Mouse (Mus musculus): ENCODE measurements around the gene Napsa. TPM values are rescaled to one million over a fixed set of nuclear protein-coding genes. Genes with fewer than 3 reads are reported as not detected.

The Napsa gene
- polyA plus RNA-seq, 1 experiment from 2014 or later, result 0.53 TPM

DNA sequence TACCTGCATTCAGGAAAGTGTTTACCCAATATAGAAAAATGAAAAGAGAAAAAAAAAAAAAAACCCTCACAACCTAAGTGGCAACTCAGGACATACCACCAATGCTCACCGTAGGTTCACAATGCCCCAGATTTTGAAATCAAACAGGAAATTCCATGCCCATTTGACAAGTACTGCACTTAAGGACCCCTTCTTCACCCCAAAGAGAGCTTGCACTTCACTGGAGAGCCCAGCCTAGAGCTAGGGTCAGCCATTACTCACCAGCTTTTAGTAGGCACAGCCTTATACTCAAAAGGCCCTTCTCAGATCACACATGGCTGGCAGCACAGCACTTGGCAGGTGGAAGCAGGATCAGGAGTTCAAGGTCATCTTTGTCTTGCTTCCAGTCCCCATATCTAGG is 11.0 kb downstream of the Napsa start:
- no peak overlapping the region for H3K4me2 ChIP-seq
- no peak overlapping the region for H3K9ac ChIP-seq
- 94% methylated on average over 1 of the region's 1 CpGs for WGBS
- H3K27me3 ChIP-seq, result peaks cover 15% of the 10 kb centered on the region
- no peak overlapping the region for H3K27ac ChIP-seq
- peaks cover 3% of the 10 kb centered on the region; the same call in 1 of the 2 replicates for H3K9me3 ChIP-seq (replicated peaks)
- no peak overlapping the region for H3K4me3 ChIP-seq
- H3K4me1 ChIP-seq, result peaks cover 11% of the 10 kb centered on the region
- H3K36me3 ChIP-seq (ENCODE audit: poor library complexity, severe bottlenecking), result no peaks in the 10 kb centered on the region
- ATAC-seq, result no peak

DNA sequence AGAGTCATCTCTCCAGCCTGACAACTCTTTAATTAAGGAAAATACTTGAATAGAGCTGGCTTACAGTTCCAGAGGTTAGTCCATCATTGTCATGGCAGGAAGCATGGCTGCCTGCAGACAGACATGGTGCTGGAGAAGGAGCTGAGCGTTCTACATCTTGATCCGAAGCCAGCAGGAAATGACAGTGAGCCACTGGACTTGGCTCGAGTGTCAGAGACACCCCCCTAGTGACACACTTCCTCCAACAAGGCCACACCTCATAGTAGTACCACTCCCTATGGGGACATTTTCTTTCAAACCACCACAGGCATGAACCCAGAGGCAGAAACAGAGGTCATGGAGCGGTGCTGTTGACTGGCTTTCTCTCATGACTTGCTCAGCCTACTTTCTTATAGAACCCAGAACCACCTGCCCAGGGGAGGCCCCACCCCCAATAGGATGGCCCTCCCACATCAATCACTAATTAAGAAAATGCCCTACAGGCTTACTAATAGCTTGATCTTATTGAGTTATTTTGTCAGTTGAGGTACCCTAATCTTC is 12.2 kb downstream of the Napsa start:
- Histone ChIP-seq H3K4me3 (no peak overlapping the region), H3K36me3 (ENCODE audit: poor library complexity, severe bottlenecking) (no peaks in the 10 kb centered on the region), H3K4me2 (no peak overlapping the region), H3K4me1 (peaks cover 23% of the 10 kb centered on the region), H3K27ac (no peak overlapping the region), H3K9me3 (replicated peaks) (no peaks in the 10 kb centered on the region), H3K9ac (no peak overlapping the region), H3K27me3 (peaks cover 23% of the 10 kb centered on the region)
- no peak for ATAC-seq
- WGBS, result 84% methylated on average over 4 of the region's 4 CpGs

DNA sequence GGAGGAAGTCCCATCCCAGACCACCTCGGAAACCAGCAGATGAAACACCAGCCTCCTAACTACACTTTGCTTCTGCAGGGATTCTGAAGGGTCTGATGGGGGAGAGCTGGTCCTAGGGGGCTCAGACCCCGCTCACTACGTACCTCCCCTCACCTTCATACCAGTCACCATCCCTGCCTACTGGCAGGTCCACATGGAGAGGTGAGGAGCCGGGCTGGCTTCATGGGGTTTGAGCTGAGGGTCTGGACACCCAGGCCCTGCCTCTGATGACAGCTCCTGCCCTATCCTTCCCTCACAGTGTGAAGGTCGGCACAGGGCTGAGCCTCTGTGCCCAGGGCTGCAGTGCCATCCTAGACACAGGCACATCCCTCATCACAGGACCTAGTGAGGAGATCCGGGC is 12.7 kb downstream of the Napsa start:
- no peak overlapping the region for H3K4me3 ChIP-seq
- H3K4me2 ChIP-seq, result no peak overlapping the region
- no peaks in the 10 kb centered on the region for H3K9me3 ChIP-seq (replicated peaks)
- ATAC-seq, result no peak
- no peaks in the 10 kb centered on the region for H3K36me3 ChIP-seq (ENCODE audit: poor library complexity, severe bottlenecking)
- H3K9ac ChIP-seq, result no peak overlapping the region
- peaks cover 29% of the 10 kb centered on the region for H3K4me1 ChIP-seq
- H3K27me3 ChIP-seq, result peaks cover 29% of the 10 kb centered on the region
- WGBS, result 93% methylated on average over 6 of the region's 6 CpGs
- no peak overlapping the region for H3K27ac ChIP-seq

DNA sequence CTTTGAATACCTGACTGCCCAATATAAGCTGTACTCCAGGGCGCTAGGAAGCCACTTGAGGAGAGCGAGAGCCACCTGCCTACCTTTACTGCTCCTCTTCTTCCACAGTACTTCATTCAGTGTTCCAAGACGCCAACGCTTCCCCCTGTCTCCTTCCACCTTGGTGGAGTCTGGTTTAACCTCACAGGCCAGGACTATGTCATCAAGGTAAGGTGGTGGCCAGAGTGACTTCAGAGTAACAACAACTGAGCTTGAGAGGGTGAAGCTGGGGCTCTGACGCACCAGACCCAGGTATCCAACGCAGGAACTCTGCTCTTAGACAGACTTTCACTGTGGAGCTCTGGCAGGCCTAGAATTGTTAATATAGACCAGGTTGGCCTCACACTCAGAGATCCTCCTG is 13.4 kb downstream of the Napsa start:
- ATAC-seq, result no peak
- no peak overlapping the region for H3K27ac ChIP-seq
- peaks cover 34% of the 10 kb centered on the region for H3K4me1 ChIP-seq
- H3K4me3 ChIP-seq, result no peak overlapping the region
- H3K4me2 ChIP-seq, result no peak overlapping the region
- H3K27me3 ChIP-seq, result peaks cover 31% of the 10 kb centered on the region
- 91% methylated on average over 6 of the region's 6 CpGs for WGBS
- H3K9ac ChIP-seq, result no peak overlapping the region
- no peaks in the 10 kb centered on the region for H3K36me3 ChIP-seq (ENCODE audit: poor library complexity, severe bottlenecking)
- no peaks in the 10 kb centered on the region for H3K9me3 ChIP-seq (replicated peaks)

DNA sequence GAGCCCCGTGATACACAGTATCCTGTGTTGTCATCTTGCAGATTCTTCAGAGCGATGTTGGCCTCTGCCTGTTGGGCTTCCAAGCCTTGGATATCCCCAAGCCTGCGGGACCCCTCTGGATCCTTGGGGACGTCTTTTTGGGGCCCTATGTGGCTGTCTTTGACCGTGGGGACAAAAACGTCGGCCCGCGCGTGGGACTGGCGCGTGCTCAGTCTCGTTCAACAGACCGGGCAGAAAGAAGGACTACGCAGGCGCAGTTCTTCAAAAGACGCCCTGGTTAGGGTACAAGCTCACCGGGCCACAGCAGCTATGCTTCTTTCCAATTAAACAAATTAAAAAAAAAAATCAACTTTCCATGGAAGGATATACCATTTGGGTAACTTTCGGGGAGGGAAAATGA is 14.3 kb downstream of the Napsa start:
- H3K9ac ChIP-seq, result peak overlapping the region; percentile 51
- WGBS, result 8% methylated on average over 19 of the region's 19 CpGs
- H3K27me3 ChIP-seq, result peaks cover 35% of the 10 kb centered on the region
- H3K4me2 ChIP-seq, result peak overlapping the region; percentile 99
- peak overlapping the region; percentile 44 for H3K4me3 ChIP-seq
- no peak overlapping the region for H3K27ac ChIP-seq
- no peaks in the 10 kb centered on the region for H3K36me3 ChIP-seq (ENCODE audit: poor library complexity, severe bottlenecking)
- no peaks in the 10 kb centered on the region for H3K9me3 ChIP-seq (replicated peaks)
- H3K4me1 ChIP-seq, result peaks cover 40% of the 10 kb centered on the region
- ATAC-seq, result no peak

DNA sequence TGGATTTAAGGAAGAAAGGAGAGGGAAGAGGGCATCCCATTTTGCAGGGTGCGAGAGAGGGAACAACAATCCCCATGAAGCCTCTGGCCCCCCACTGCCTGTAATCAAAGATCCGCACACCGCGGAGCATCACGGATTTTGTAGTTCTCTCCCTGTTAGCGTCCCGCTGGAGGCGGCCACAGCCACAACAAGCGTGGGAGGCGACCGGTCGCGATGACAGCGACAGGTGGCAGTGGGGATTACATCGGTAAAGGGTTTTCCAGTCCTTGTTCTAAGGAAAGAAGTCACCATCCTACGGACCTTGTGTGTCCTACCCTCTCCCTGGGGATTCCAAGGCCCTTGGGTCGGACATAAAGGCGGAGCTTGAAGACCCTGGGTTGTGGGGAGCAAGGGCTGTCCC is 14.8 kb downstream of the Napsa start:
- peak; percentile 61 for ATAC-seq
- Histone ChIP-seq H3K4me2 (peak overlapping the region; percentile 99), H3K4me1 (peaks cover 44% of the 10 kb centered on the region), H3K27ac (no peak overlapping the region), H3K4me3 (peak overlapping the region; percentile 44), H3K9me3 (replicated peaks) (no peaks in the 10 kb centered on the region), H3K9ac (peak overlapping the region; percentile 51), H3K27me3 (peaks cover 39% of the 10 kb centered on the region), H3K36me3 (ENCODE audit: poor library complexity, severe bottlenecking) (no peaks in the 10 kb centered on the region)
- 0% methylated on average over 18 of the region's 18 CpGs for WGBS

DNA sequence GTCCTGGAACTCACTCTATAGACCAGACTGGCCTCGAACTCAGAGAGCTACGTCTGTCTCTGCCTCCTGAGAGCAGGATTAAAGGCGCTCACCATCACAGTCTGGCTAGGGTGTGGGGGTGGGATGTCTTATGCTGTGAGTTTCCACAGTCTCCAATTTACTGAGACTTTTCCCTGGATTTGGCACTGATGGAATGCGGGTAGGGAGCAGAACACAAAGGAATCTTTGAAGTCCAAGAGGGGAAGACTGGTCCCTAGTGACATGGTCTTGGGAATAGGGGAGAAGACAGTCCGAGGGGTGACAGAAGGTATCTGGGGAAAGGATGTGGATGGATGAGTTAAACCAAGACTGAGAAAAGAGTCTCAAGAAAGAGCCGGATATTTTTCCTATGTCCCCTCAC is 15.5 kb downstream of the Napsa start:
- Histone ChIP-seq H3K4me1 (peaks cover 51% of the 10 kb centered on the region), H3K27ac (no peak overlapping the region), H3K9ac (peak overlapping the region; percentile 51; the same call in 1 of the 2 replicates), H3K4me3 (peak overlapping the region; percentile 62), H3K27me3 (peaks cover 47% of the 10 kb centered on the region), H3K9me3 (replicated peaks) (no peaks in the 10 kb centered on the region), H3K36me3 (ENCODE audit: poor library complexity, severe bottlenecking) (no peaks in the 10 kb centered on the region), H3K4me2 (peak overlapping the region; percentile 99)
- no peak for ATAC-seq
- 39% methylated on average over 6 of the region's 6 CpGs for WGBS

DNA sequence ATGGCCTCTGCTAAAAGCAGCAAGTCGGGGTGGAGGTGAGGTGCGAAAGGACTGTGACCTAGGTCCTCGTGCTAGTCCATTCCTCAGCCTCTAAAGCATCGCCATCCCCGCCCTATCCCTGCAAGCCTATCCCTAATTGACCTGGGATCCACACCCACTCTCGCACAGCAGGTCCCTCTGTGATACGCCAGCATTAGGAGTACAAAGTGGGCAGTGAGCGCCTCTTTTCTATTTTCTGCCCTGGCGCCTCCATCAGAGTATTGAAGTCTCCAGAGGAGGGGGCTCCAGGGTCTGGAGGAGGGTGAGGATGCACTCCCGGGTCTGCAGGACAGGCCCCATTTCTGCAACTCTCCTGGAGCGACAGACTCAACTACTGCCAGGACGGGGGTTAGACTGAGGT is 16.2 kb downstream of the Napsa start:
- peak overlapping the region; percentile 68 for H3K9ac ChIP-seq
- peak overlapping the region; percentile 99 for H3K4me2 ChIP-seq
- H3K9me3 ChIP-seq (replicated peaks), result no peaks in the 10 kb centered on the region
- peak overlapping the region; percentile 62 for H3K4me3 ChIP-seq
- no peak overlapping the region for H3K27ac ChIP-seq
- H3K27me3 ChIP-seq, result peaks cover 53% of the 10 kb centered on the region
- no peak for ATAC-seq
- WGBS, result 7% methylated on average over 12 of the region's 12 CpGs
- H3K36me3 ChIP-seq (ENCODE audit: poor library complexity, severe bottlenecking), result no peaks in the 10 kb centered on the region
- peaks cover 57% of the 10 kb centered on the region for H3K4me1 ChIP-seq

DNA sequence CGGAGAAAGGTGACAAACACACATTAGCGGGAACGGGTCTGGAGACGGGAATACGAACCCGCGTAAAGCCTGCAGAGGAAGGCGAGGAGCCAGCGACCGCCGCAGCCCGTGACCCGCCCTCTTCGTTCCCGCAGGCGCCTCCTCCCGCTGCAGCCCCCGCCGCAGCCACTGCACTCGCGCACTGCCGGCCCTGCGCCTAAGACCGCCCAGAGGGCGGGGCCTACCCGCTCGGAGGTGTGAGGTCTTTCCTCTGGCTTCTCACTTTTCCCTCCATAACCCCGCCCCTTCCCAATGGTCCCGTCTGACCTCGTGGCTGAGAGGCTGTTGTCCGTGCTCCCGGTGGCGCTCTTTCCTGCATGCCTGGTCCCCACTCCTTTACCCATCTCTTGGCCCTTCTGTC is 17.0 kb downstream of the Napsa start:
- Histone ChIP-seq H3K27me3 (peaks cover 57% of the 10 kb centered on the region), H3K4me3 (peak overlapping the region; percentile 62), H3K36me3 (ENCODE audit: poor library complexity, severe bottlenecking) (no peaks in the 10 kb centered on the region), H3K9ac (peak overlapping the region; percentile 68), H3K27ac (no peak overlapping the region), H3K9me3 (replicated peaks) (no peaks in the 10 kb centered on the region), H3K4me2 (peak overlapping the region; percentile 99), H3K4me1 (peaks cover 65% of the 10 kb centered on the region)
- ATAC-seq, result 0 out of 2 replicates have a peak, but pooled peaks have one; percentile 13
- WGBS, result 0% methylated on average over 30 of the region's 33 CpGs

DNA sequence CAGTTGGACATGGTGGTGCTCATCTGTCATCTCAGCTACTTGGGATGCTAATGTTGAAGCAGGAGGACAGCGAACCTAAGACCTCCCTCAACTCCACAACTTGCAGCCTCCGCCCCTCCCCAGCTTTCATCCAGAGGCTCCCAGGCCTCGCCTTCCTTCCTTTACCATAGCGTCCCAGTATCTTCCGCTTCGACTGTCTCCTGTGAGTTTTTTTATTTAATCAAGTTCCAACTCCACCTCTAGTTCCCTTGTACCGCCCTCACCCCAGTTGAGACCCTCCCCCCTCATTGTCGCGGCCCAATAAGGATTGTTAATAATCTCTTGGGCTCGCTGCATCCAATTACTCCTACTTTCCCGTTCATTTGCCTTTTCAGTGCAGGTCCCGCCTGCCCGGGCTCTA is 17.8 kb downstream of the Napsa start:
- Histone ChIP-seq H3K4me2 (peak overlapping the region; percentile 99), H3K9ac (no peak overlapping the region), H3K4me1 (peaks cover 73% of the 10 kb centered on the region), H3K27me3 (peaks cover 57% of the 10 kb centered on the region), H3K36me3 (ENCODE audit: poor library complexity, severe bottlenecking) (no peaks in the 10 kb centered on the region), H3K27ac (peak overlapping the region; percentile 57; the same call in 1 of the 2 replicates), H3K4me3 (peak overlapping the region; percentile 62), H3K9me3 (replicated peaks) (no peaks in the 10 kb centered on the region)
- WGBS, result 1% methylated on average over 13 of the region's 13 CpGs
- ATAC-seq, result no peak; the same call in 1 of the 2 replicates

DNA sequence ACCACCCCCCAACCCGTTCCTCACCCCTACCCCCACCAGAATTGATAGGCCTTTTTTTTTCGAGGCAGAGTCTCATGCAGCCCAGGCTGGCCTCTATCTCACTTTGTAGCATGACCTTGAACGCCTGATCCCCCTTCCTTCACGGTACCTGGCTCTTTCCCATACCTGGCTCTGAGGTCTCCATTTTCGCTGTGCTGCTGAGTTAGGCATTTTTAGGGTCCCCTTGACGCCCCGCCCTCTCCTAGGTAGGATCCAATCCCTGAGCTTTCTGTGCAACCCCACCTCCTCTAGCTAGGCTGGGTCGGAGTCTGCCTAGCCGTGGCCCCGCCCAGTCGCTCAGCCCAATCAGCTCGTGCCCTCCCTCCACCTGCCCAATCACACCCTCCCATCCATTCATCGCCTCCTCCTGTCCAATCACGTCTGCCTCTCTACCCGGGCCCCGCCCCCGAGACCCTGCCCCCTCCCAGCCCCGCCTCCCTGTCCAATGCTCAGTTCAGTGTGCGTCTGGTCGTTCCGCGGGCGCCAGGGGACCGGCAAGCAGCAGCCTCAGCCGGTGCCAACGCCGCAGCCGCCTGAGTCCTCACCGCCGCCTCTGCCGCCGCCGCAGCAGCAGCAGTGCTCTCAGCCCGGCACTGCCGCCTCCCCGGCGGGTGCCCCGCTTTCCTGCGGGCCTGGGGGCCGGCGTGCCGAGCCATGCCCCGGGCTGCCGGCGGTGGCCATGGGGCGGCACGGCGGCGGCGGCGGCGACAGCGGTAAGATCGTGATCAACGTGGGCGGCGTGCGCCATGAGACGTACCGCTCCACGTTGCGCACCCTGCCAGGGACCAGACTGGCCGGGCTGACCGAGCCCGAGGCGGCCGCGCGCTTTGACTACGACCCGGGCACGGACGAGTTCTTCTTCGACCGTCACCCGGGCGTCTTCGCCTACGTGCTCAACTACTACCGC is 18.5 kb downstream of the Napsa start, which contains the start of gene Kcnc3:
TSS of gene Kcnc3 (plus strand) at position 263 of the 946 bp plus-strand sequence.
- peak within 1 kb of the TSS; percentile 62 for H3K4me3 ChIP-seq
- H3K4me2 ChIP-seq, result peak within 1 kb of the TSS; percentile 99
- no peaks in the 10 kb centered on the region for H3K9me3 ChIP-seq (replicated peaks)
- peak within 1 kb of the TSS; percentile 59 for H3K27ac ChIP-seq
- under 1% methylated on average over 78 of the region's 80 CpGs for WGBS
- H3K4me1 ChIP-seq, result peaks cover 74% of the 10 kb centered on the region
- peak within 1 kb of the TSS; percentile 72 for H3K9ac ChIP-seq
- no peaks in the 10 kb centered on the region; the same call in 1 of the 2 replicates for H3K36me3 ChIP-seq (ENCODE audit: poor library complexity, severe bottlenecking)
- peak; percentile 93 for ATAC-seq
- H3K27me3 ChIP-seq, result peaks cover 53% of the 10 kb centered on the region
